Mouse (Mus musculus): ENCODE results near the gene Vmn2r101.

The Vmn2r101 gene

DNA sequence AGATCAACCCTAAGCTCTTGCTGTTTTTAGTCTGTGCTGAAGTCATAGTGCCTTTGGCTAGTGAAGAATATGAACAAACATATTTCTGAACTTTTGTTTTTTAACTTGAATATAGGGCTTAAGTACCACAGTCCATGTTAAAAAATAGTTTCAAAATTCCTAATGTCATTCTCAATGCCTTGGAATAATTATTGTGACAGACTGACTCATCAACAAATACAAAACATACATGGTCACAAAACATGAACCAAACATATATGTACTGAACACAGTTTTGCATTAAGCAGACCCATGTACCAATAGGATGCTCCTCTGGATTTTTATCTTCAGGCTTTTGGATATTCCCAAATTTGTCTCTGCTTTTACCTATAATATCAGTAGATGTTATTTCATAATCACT lies at the start of gene Vmn2r101:
TSS of gene Vmn2r101 (plus strand) at position 301 of the 400 bp plus-strand sequence.
- no peak for DNase-seq (ENCODE audit: low read depth, low spot score)

DNA sequence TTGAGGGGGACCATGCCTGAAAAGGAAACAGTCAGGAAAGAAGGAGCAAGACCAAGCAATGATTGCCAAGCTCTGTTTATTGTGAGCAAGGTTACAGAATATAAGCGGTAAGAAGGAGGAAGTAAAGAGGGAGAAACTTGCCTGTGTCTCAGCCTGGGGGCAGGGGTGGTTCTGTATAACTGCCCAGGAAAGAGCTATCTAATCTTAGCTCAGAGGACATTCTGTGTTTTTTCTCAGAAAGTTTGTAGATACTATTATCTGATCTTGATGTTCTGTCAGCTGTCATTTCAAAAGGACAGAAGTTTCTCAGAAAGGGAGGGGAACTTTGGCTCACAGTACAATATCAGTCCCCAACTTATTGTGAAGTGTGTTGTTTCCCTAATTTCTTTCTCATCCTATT lies 52.3 kb downstream of the Vmn2r101 start:
- DNase-seq (ENCODE audit: low read depth, low spot score): no peak

DNA sequence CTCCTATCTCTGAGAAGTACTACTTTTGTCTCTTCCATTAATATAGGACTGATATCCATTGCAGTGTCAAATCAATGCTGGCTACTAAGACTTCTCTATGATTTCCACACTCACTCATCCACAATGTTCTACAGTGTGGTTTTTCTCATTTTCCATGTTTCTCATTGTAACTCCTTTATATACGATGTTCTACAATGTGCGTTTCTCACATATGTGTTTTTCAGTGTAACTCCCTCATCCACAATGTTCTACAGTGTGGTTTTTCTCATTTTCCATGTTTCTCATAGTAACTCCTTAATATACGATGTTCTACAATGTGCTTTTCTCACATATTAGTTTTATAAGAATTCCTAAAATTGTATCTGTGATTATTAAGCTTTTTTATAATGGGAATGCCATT lies 81.4 kb downstream of the Vmn2r101 start:
- no peak for DNase-seq (ENCODE audit: low read depth, low spot score)

DNA sequence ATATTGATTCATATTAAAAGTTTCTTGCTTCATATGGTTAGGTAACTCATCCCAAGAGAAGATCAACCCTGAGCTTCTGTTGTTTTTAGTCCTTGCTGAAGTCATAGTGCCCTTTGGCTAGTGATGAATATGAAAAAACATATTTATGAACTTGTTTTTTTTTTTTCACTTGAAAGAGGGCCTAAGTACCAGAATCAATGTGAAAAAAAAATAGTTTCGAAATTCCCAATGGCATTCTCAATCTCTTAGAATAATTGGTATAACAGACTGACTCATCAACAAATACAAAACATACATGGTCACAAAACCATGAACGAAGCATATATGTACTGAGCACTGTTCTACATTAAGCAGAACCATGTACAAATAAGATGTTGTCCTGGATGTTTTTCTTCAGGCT lies 83.0 kb downstream of the Vmn2r101 start, which contains the start of gene Vmn2r102:
TSS of gene Vmn2r102 (plus strand) at position 301 of the 400 bp plus-strand sequence.
- no peak for DNase-seq (ENCODE audit: low read depth, low spot score)
